ENCODE assay signal across 22 mouse cellular contexts in the genomic region with DNA sequence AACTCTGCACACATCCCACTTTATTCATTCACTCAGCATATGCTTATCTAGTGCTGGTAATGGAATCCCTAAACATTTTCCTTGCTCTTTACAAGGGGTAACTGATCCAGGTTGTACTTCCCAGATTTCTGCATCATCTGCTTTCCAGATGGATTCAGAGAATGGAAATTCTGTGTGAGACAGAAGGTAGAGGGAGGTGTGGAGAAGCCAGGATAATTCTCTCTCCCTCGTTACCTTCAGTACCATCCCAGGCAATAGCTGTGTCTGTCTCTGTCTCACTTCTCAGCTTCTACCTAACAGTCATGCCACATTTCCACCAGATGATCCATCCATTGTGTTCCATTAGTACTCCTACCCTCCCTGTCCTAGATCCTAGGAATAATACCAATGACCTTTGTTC.
A peak's percentile ranks its signal among the peaks of the same experiment; 100 is the strongest.
DNase-seq lines count a peak whose midpoint lies in the region; ATAC-seq lines count a peak whose summit lies in the region.
"Had no signal": no experiment of that assay in that cellular context is flagged by ENCODE, and none has a peak within 500 bp of the region (broad histone marks: within the 10 kb centered on the region; RNA-seq: fewer than 3 reads in every experiment).

No protein-coding gene starts in this region.

- peak; percentile 69 for ATAC-seq in frontal cortex, adult (ENCODE audit: low TSS enrichment)
- ATAC-seq: activated CD4-positive, CD25-positive, alpha-beta regulatory T cell, adult 4 months; CD4-positive, CD25-positive, alpha-beta regulatory T cell, adult 4 months; forebrain, embryonic 14.5 days; forebrain, embryonic 16.5 days; Patski had no signal

- no peak for DNase-seq in frontal cortex, postnatal 14 days (ENCODE audit: low spot score in 2 of 2)
- DNase-seq in layer of hippocampus, adult 9-11 months: peak; percentile 16
- no peak for DNase-seq in layer of hippocampus, adult 9-10 months (ENCODE audit: low spot score)
- DNase-seq in brain, adult 2 months (ENCODE audit: low read depth, low spot score): peak; percentile 46
- DNase-seq in liver: no peak
- DNase-seq: adrenal gland, adult 8-10 months; adrenal gland, postnatal 14 days; adrenal gland, postnatal 36 days; B cell, adult 2 months; cerebellum, adult 11 months; cerebellum, adult 18-20 months; cerebellum, adult 8-10 months; cerebellum, adult 9-11 months; cerebellum, postnatal 14 days; cerebellum, postnatal 36 days; embryo, embryonic 11 days had no signal

Comparison
In these comparisons a context has a peak if more than half of its experiments do, and no peak if none do; other contexts are left out.
1. DNase-seq: peak in layer of hippocampus, adult 9-11 months (single experiment) and brain, adult 2 months (single experiment); none in frontal cortex, postnatal 14 days (0 of 2), layer of hippocampus, adult 9-10 months (single experiment) and liver (single experiment).